Mouse (Mus musculus) heart, postnatal 0 days (tissue): ENCODE results near the gene Cntf.

Experiments used
- CTCF ChIP-seq: IDR thresholded peaks from 2 replicates; pipeline ENCODE4 v1.5.1; 2016; ENCODE audit warnings: antibody characterized with exemption, control low read depth, low read depth
- EP300 ChIP-seq: IDR thresholded peaks from 2 replicates; pipeline ENCODE4 v1.6.1; 2016; ENCODE audit warnings: antibody characterized with exemption, low read depth

DNA sequence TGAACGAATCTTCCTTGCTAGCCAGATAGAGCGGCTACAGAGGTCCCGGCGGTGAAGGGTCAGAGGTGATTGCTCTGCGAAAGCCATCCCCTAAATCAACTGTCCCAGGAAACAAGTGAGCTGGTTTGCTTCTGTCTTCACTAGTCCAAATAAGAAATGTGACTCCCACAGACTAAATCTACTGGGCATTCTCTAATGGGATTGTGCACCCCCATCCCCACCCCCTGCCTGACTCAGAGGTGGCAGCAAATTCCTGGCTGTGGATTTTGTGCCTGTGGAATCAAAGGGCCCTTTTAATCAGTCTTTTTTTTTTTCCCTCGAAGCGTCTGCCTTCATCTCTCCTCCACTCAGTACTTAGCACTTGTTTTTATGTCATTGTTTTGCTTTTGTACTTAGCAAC, at the start of gene Cntf:
- TF ChIP-seq CTCF (no peak), EP300 (no peak)
